Comparison of ENCODE assay signal across 32 mouse cellular contexts in the genomic region with DNA sequence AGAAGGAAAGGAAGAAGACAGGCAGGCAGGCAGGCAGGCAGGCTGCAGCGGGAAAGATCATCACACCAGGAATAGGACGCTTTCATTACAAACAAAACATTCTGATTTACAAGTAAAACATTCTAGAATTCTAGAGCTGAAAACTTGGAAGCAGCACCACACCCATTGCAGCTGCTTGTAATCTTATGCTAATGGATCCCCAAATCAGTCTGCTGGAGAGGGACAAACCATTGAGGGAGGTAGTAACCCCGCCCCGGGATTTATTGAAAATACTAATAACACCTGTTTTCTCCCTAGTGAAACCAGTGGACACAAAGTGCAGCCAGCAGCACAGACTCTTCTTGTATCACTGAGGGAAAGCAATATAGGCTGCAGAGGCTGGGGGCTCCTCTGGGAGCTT. TPM values are rescaled to one million over a fixed set of nuclear protein-coding genes. Genes with fewer than 3 reads are reported as not detected.
DNase-seq lines count a peak whose midpoint lies in the region; ATAC-seq and TF ChIP-seq lines count a peak whose summit lies in the region.
"Had no signal": no experiment of that assay in that cellular context is flagged by ENCODE, and none has a peak within 500 bp of the region (broad histone marks: within the 10 kb centered on the region; RNA-seq: fewer than 3 reads in every experiment).

No protein-coding gene starts in this region.

- H3K4me1 ChIP-seq in forebrain, embryonic 16.5 days (replicated peaks; ENCODE audit: control insufficient read depth, insufficient read depth, low read length): no peaks in the 10 kb centered on the region
- H3K4me1 ChIP-seq in forebrain, embryonic 12.5 days: no peaks in the 10 kb centered on the region
- no peaks in the 10 kb centered on the region for H3K4me1 ChIP-seq in limb, embryonic 12.5 days (replicated peaks)
- H3K4me1 ChIP-seq in limb, embryonic 10.5 days: no peaks in the 10 kb centered on the region; the same call in 1 of the 2 replicates
- H3K4me1 ChIP-seq: hindbrain, embryonic 13.5 days; limb, embryonic 15.5 days; midbrain, embryonic 12.5 days; neural tube, embryonic 12.5 days had no signal

- no peaks in the 10 kb centered on the region for H3K9me3 ChIP-seq in forebrain, embryonic 16.5 days (ENCODE audit: control insufficient read depth, low read length)
- no peaks in the 10 kb centered on the region for H3K9me3 ChIP-seq in forebrain, embryonic 12.5 days
- H3K9me3 ChIP-seq in limb, embryonic 12.5 days: no peaks in the 10 kb centered on the region
- no peaks in the 10 kb centered on the region for H3K9me3 ChIP-seq in limb, embryonic 10.5 days (replicated peaks)
- H3K9me3 ChIP-seq: embryonic facial prominence, embryonic 12.5 days; heart, embryonic 12.5 days; hindbrain, embryonic 13.5 days; limb, embryonic 15.5 days; megakaryocyte, embryonic 14.5 days; midbrain, embryonic 12.5 days; neural tube, embryonic 12.5 days had no signal

- H3K27ac ChIP-seq in forebrain, embryonic 16.5 days (ENCODE audit: low read length): peak overlapping the region; percentile 33; the same call in 1 of the 2 replicates
- H3K27ac ChIP-seq in forebrain, embryonic 12.5 days: no peak overlapping the region
- H3K27ac ChIP-seq in limb, embryonic 12.5 days: 0 out of 2 replicates have a peak overlapping the region, but pooled peaks have one; percentile 35
- H3K27ac ChIP-seq in limb, embryonic 10.5 days: no peak overlapping the region
- H3K27ac ChIP-seq: embryonic facial prominence, embryonic 12.5 days; gastrocnemius, adult 2 months; heart, adult 2 months; hindbrain, embryonic 13.5 days; limb, embryonic 15.5 days; midbrain, embryonic 12.5 days; neural tube, embryonic 12.5 days had no signal

- 61% methylated on average over 4 of the region's 4 CpGs for WGBS in forebrain, embryonic 16.5 days
- WGBS in forebrain, embryonic 12.5 days: 89% methylated on average over 4 of the region's 4 CpGs
- WGBS in limb, embryonic 12.5 days: 82% methylated on average over 4 of the region's 4 CpGs
- WGBS in limb, embryonic 10.5 days: 88% methylated on average over 4 of the region's 4 CpGs

- no peak for TF ChIP-seq POLR2A in brain, embryonic 14.5 days (IDR thresholded peaks at IDR 0.05; ENCODE audit: borderline replicate concordance, extremely low read depth, insufficient read depth, insufficient read length, poor library complexity, severe bottlenecking)

- peaks cover 47% of the 10 kb centered on the region for H3K36me3 ChIP-seq in forebrain, embryonic 16.5 days (ENCODE audit: control insufficient read depth, insufficient read depth)
- H3K36me3 ChIP-seq in forebrain, embryonic 12.5 days (replicated peaks): peaks cover 80% of the 10 kb centered on the region
- H3K36me3 ChIP-seq in limb, embryonic 12.5 days: peaks cover 91% of the 10 kb centered on the region
- H3K36me3 ChIP-seq in limb, embryonic 10.5 days: peaks cover 93% of the 10 kb centered on the region

- DNase-seq in limb, embryonic 10.5 days (ENCODE audit: low spot score): no peak
- DNase-seq in ES-CJ7 (ENCODE audit: low read depth, low spot score): peak; percentile 50
- peak; percentile 25 for DNase-seq in brain, embryonic 14.5 days (ENCODE audit: low read depth)
- DNase-seq in right cerebral cortex, postnatal 36 days (ENCODE audit: low spot score in 2 of 2): no peak
- DNase-seq in lung, postnatal 4 days: no peak
- DNase-seq: adrenal gland, postnatal 25 days; cerebellum, adult 2 months; cerebellum, postnatal 36 days; gastrocnemius, adult 2 months; gastrocnemius, postnatal 36 days; heart, adult 2 months; heart, postnatal 4 days; kidney, postnatal 4 days; lung, postnatal 36 days; right cerebral cortex, adult 18-20 months; thymus, postnatal 4 days had no signal

- H3K4me3 ChIP-seq in forebrain, embryonic 16.5 days (replicated peaks; ENCODE audit: low read length): no peak overlapping the region
- H3K4me3 ChIP-seq in forebrain, embryonic 12.5 days (replicated peaks): no peak overlapping the region
- H3K4me3 ChIP-seq in limb, embryonic 12.5 days (replicated peaks): no peak overlapping the region
- no peak overlapping the region for H3K4me3 ChIP-seq in limb, embryonic 10.5 days
- H3K4me3 ChIP-seq: embryonic facial prominence, embryonic 12.5 days; gastrocnemius, adult 2 months; heart, adult 2 months; heart, embryonic 12.5 days; hindbrain, embryonic 13.5 days; limb, embryonic 15.5 days; megakaryocyte, embryonic 14.5 days; midbrain, embryonic 12.5 days; myocyte; neural tube, embryonic 12.5 days had no signal

- H3K4me2 ChIP-seq in forebrain, embryonic 16.5 days (ENCODE audit: low read length): no peak overlapping the region
- H3K4me2 ChIP-seq in forebrain, embryonic 12.5 days: no peak overlapping the region
- H3K4me2 ChIP-seq in limb, embryonic 12.5 days: no peak overlapping the region
- H3K4me2 ChIP-seq: embryonic facial prominence, embryonic 12.5 days; heart, embryonic 12.5 days; hindbrain, embryonic 13.5 days; limb, embryonic 15.5 days; midbrain, embryonic 12.5 days; neural tube, embryonic 12.5 days had no signal

- no peak for TF ChIP-seq CTCF in brain, embryonic 14.5 days (IDR thresholded peaks at IDR 0.05; ENCODE audit: borderline replicate concordance, extremely low read depth, insufficient read depth, insufficient read length)

- no peaks in the 10 kb centered on the region for H3K27me3 ChIP-seq in forebrain, embryonic 16.5 days (replicated peaks; ENCODE audit: control insufficient read depth, insufficient read depth, low read length)
- H3K27me3 ChIP-seq in forebrain, embryonic 12.5 days: no peaks in the 10 kb centered on the region
- H3K27me3 ChIP-seq in limb, embryonic 12.5 days: no peaks in the 10 kb centered on the region
- H3K27me3 ChIP-seq in limb, embryonic 10.5 days (ENCODE audit: low read depth, poor library complexity, severe bottlenecking): no peaks in the 10 kb centered on the region
- H3K27me3 ChIP-seq: embryonic facial prominence, embryonic 12.5 days; heart, embryonic 12.5 days; hindbrain, embryonic 13.5 days; limb, embryonic 15.5 days; megakaryocyte, embryonic 14.5 days; midbrain, embryonic 12.5 days; neural tube, embryonic 12.5 days; Patski had no signal

- no peak for ATAC-seq in forebrain, embryonic 16.5 days
- no peak for ATAC-seq in forebrain, embryonic 12.5 days (ENCODE audit: low FRiP score)
- no peak for ATAC-seq in limb, embryonic 12.5 days (ENCODE audit: insufficient number of reproducible peaks, insufficient read depth, low FRiP score, low TSS enrichment, low read depth)
- ATAC-seq: CD4-positive, CD25-positive, alpha-beta regulatory T cell, adult 4 months; intestine, postnatal 0 days; Patski had no signal

- no peak overlapping the region for H3K9ac ChIP-seq in forebrain, embryonic 16.5 days (replicated peaks; ENCODE audit: low read depth, low read length)
- no peak overlapping the region for H3K9ac ChIP-seq in forebrain, embryonic 12.5 days
- no peak overlapping the region for H3K9ac ChIP-seq in limb, embryonic 12.5 days (replicated peaks)
- H3K9ac ChIP-seq: embryonic facial prominence, embryonic 12.5 days; heart, embryonic 12.5 days; hindbrain, embryonic 13.5 days; limb, embryonic 15.5 days; midbrain, embryonic 12.5 days; neural tube, embryonic 12.5 days had no signal

RNA-seq across cellular contexts. Expression of a gene that starts 26.7 kb away (rescaled TPM):
- polyA plus RNA-seq in forebrain, embryonic 16.5 days (2015; fragmentation: Nextera tagmentation; extraction: Ambion mirVana): 129 and 136 TPM in 2 replicates
- polyA plus RNA-seq in forebrain, embryonic 12.5 days (2016; fragmentation: Nextera tagmentation; extraction: Ambion mirVana): 149 and 154 TPM in 2 replicates
- polyA plus RNA-seq in limb, embryonic 12.5 days (2016; fragmentation: Nextera tagmentation; extraction: Ambion mirVana): 135 and 149 TPM in 2 replicates
- 116 and 131 TPM in 2 replicates for polyA plus RNA-seq in limb, embryonic 10.5 days (2016; fragmentation: Nextera tagmentation; extraction: Ambion mirVana)
- polyA plus RNA-seq in brain, embryonic 14.5 days (2012; rRNA removed): 107 and 125 TPM in 2 replicates

RNA-seq across cellular contexts. Expression of a gene that starts 29.3 kb away (rescaled TPM):
- polyA plus RNA-seq in forebrain, embryonic 16.5 days (2015; fragmentation: Nextera tagmentation; extraction: Ambion mirVana): 123 and 135 TPM in 2 replicates
- 127 and 129 TPM in 2 replicates for polyA plus RNA-seq in forebrain, embryonic 12.5 days (2016; fragmentation: Nextera tagmentation; extraction: Ambion mirVana)
- 123 and 125 TPM in 2 replicates for polyA plus RNA-seq in limb, embryonic 12.5 days (2016; fragmentation: Nextera tagmentation; extraction: Ambion mirVana)
- polyA plus RNA-seq in limb, embryonic 10.5 days (2016; fragmentation: Nextera tagmentation; extraction: Ambion mirVana): 121 and 129 TPM in 2 replicates
- polyA plus RNA-seq in brain, embryonic 14.5 days (2012; rRNA removed): 73.1 and 75.8 TPM in 2 replicates

RNA-seq across cellular contexts. Expression of a gene that starts 37.4 kb away (rescaled TPM):
- not detected in 2 replicates for polyA plus RNA-seq in forebrain, embryonic 16.5 days (2015; fragmentation: Nextera tagmentation; extraction: Ambion mirVana)
- 0.44 TPM in 1 of 2 replicates, not detected in the other for polyA plus RNA-seq in forebrain, embryonic 12.5 days (2016; fragmentation: Nextera tagmentation; extraction: Ambion mirVana)
- 0.28 TPM in 1 of 2 replicates, not detected in the other for polyA plus RNA-seq in limb, embryonic 12.5 days (2016; fragmentation: Nextera tagmentation; extraction: Ambion mirVana)
- 0.24 and 0.45 TPM in 2 replicates for polyA plus RNA-seq in limb, embryonic 10.5 days (2016; fragmentation: Nextera tagmentation; extraction: Ambion mirVana)
- not detected in 2 replicates for polyA plus RNA-seq in brain, embryonic 14.5 days (2012; rRNA removed)
- polyA plus RNA-seq: CD4-positive, CD25-positive, alpha-beta regulatory T cell, adult 4 months; cerebellum, adult 2 months; embryonic facial prominence, embryonic 12.5 days; heart, embryonic 12.5 days; heart, postnatal 0 days; hindbrain, embryonic 13.5 days; intestine, postnatal 0 days; limb, embryonic 15.5 days; midbrain, embryonic 12.5 days; myocyte; neural tube, embryonic 12.5 days; Patski; thymus, postnatal 0 days had no signal

RNA-seq across cellular contexts. Expression of a gene that starts 51.3 kb away (rescaled TPM):
- 571 and 653 TPM in 2 replicates for polyA plus RNA-seq in forebrain, embryonic 16.5 days (2015; fragmentation: Nextera tagmentation; extraction: Ambion mirVana)
- 852 and 860 TPM in 2 replicates for polyA plus RNA-seq in forebrain, embryonic 12.5 days (2016; fragmentation: Nextera tagmentation; extraction: Ambion mirVana)
- 798 and 826 TPM in 2 replicates for polyA plus RNA-seq in limb, embryonic 12.5 days (2016; fragmentation: Nextera tagmentation; extraction: Ambion mirVana)
- 820 and 832 TPM in 2 replicates for polyA plus RNA-seq in limb, embryonic 10.5 days (2016; fragmentation: Nextera tagmentation; extraction: Ambion mirVana)
- 330 and 391 TPM in 2 replicates for polyA plus RNA-seq in brain, embryonic 14.5 days (2012; rRNA removed)

Comparison
In these comparisons a context has a peak if more than half of its experiments do, and no peak if none do; other contexts are left out.
1. H3K27ac ChIP-seq: peak in forebrain, embryonic 16.5 days (single experiment) and limb, embryonic 12.5 days (single experiment); none in forebrain, embryonic 12.5 days (single experiment) and limb, embryonic 10.5 days (single experiment).
2. DNase-seq: peak in ES-CJ7 (single experiment) and brain, embryonic 14.5 days (single experiment); none in limb, embryonic 10.5 days (single experiment), right cerebral cortex, postnatal 36 days (0 of 2) and lung, postnatal 4 days (0 of 2).